9 mouse cellular contexts compared by ENCODE assay signal in genomic region chr5:139543650-139544270, GRCm38 (mm10). TPM values are rescaled to one million over a fixed set of nuclear protein-coding genes. Genes with fewer than 3 reads are reported as not detected.
DNase-seq lines count a peak whose midpoint lies in the region; ATAC-seq and TF ChIP-seq lines count a peak whose summit lies in the region.
"Had no signal": no experiment of that assay in that cellular context is flagged by ENCODE, and none has a peak within 500 bp of the region (broad histone marks: within the 10 kb centered on the region; RNA-seq: fewer than 3 reads in every experiment).

No protein-coding gene starts in this region.

- WGBS in kidney, embryonic 16.5 days = under 1% methylated on average over 67 of the region's 71 CpGs
- under 1% methylated on average over 41 of the region's 71 CpGs for WGBS in hindbrain, embryonic 14.5 days

- peak overlapping the region; percentile 58 for H3K4me2 ChIP-seq in kidney, embryonic 16.5 days (replicated peaks; ENCODE audit: low read depth, low read length)
- peak overlapping the region; percentile 64 for H3K4me2 ChIP-seq in hindbrain, embryonic 14.5 days (replicated peaks)
- peak overlapping the region; percentile 30 for H3K4me2 ChIP-seq in myocyte (ENCODE audit: low read depth)

- peak overlapping the region; percentile 80 for H3K9ac ChIP-seq in kidney, embryonic 16.5 days (replicated peaks; ENCODE audit: low read length)
- peak overlapping the region; percentile 80 for H3K9ac ChIP-seq in hindbrain, embryonic 14.5 days

- H3K4me1 ChIP-seq in kidney, embryonic 16.5 days (ENCODE audit: insufficient read depth, low read length) = peaks cover 3% of the 10 kb centered on the region; the same call in 1 of the 2 replicates
- peaks cover 10% of the 10 kb centered on the region for H3K4me1 ChIP-seq in hindbrain, embryonic 14.5 days (replicated peaks; ENCODE audit: control insufficient read depth, insufficient read depth, low read length)

- peak overlapping the region; percentile 60 for H3K4me3 ChIP-seq in kidney, embryonic 16.5 days (ENCODE audit: low read length)
- H3K4me3 ChIP-seq in hindbrain, embryonic 14.5 days (replicated peaks; ENCODE audit: low read length) = peak overlapping the region; percentile 40
- H3K4me3 ChIP-seq in myocyte = no peak overlapping the region

- no peak for TF ChIP-seq POLR2A in myocyte (IDR thresholded peaks at IDR 0.05; ENCODE audit: insufficient read length, low read depth)

- peak; percentile 25 for ATAC-seq in kidney, embryonic 16.5 days (ENCODE audit: low FRiP score, low TSS enrichment)
- peak; percentile 60 for ATAC-seq in hindbrain, embryonic 14.5 days (ENCODE audit: low FRiP score)
- ATAC-seq: Patski had no signal

- peaks cover 82% of the 10 kb centered on the region for H3K27me3 ChIP-seq in kidney, embryonic 16.5 days (ENCODE audit: insufficient read depth, low read length)
- H3K27me3 ChIP-seq in hindbrain, embryonic 14.5 days (ENCODE audit: control insufficient read depth, insufficient read depth, low read length) = peaks cover 70% of the 10 kb centered on the region
- H3K27me3 ChIP-seq in myocyte (ENCODE audit: control insufficient read depth, insufficient read depth, insufficient read length) = peaks cover 74% of the 10 kb centered on the region

- no peak for DNase-seq in kidney, adult 11 months
- peak; percentile 94 for DNase-seq in cerebellum, adult 9-11 months
- peak; percentile 83 for DNase-seq in hindbrain, embryonic 14.5 days (ENCODE audit: low spot score)
- no peak for DNase-seq in thymus, postnatal 25 days
- DNase-seq in right cerebral cortex, postnatal 36 days (ENCODE audit: low spot score in 2 of 2) = no peak
- no peak for DNase-seq in layer of hippocampus, adult 9-11 months

- H3K36me3 ChIP-seq in kidney, embryonic 16.5 days (ENCODE audit: insufficient read depth, low read length) = no peaks in the 10 kb centered on the region
- H3K36me3 ChIP-seq in hindbrain, embryonic 14.5 days (replicated peaks; ENCODE audit: control insufficient read depth, insufficient read depth) = no peaks in the 10 kb centered on the region; the same call in 1 of the 2 replicates
- no peaks in the 10 kb centered on the region for H3K36me3 ChIP-seq in myocyte (ENCODE audit: control insufficient read depth, insufficient read depth)

- no peaks in the 10 kb centered on the region for H3K9me3 ChIP-seq in kidney, embryonic 16.5 days (ENCODE audit: low read length)
- no peaks in the 10 kb centered on the region for H3K9me3 ChIP-seq in hindbrain, embryonic 14.5 days (ENCODE audit: control insufficient read depth, low read length)

- H3K27ac ChIP-seq in kidney, embryonic 16.5 days (ENCODE audit: low read length) = peak overlapping the region; percentile 90
- H3K27ac ChIP-seq in hindbrain, embryonic 14.5 days = peak overlapping the region; percentile 90

- no peaks in the 10 kb centered on the region for H3K79me2 ChIP-seq in myocyte (ENCODE audit: control insufficient read depth, insufficient read depth)

- no peak overlapping the region for H3ac ChIP-seq in myocyte (ENCODE audit: control insufficient read depth, insufficient read length)

TF ChIP-seq in myocyte, 11 proteins besides CTCF, POLR2A, EP300 and RAD21:
- TF ChIP-seq SRF (IDR thresholded peaks at IDR 0.05; ENCODE audit: control insufficient read depth, insufficient read length, low read depth) = no peak
- no peak for TF ChIP-seq REST (IDR thresholded peaks at IDR 0.05; ENCODE audit: insufficient read depth, insufficient read length)

RNA-seq across cellular contexts. Expression of gene Uncx, which starts 0.5 kb away (rescaled TPM):
- polyA plus RNA-seq in kidney, embryonic 16.5 days (2015; fragmentation: Nextera tagmentation; extraction: Ambion mirVana) = 52.8 and 65.4 TPM in 2 replicates
- polyA plus RNA-seq in hindbrain, embryonic 14.5 days (2014; fragmentation: Nextera tagmentation; extraction: Ambion mirVana) = 25.4 and 31.0 TPM in 2 replicates
- not detected for polyA plus RNA-seq in myocyte (2012; fragmentation: generic; extraction: Trizol)
- polyA plus RNA-seq: Patski had no signal

RNA-seq across cellular contexts. Expression of gene Zfand2a, which starts 59.4 kb away (rescaled TPM):
- polyA plus RNA-seq in kidney, embryonic 16.5 days (2015; fragmentation: Nextera tagmentation; extraction: Ambion mirVana) = 10.8 and 13.5 TPM in 2 replicates
- polyA plus RNA-seq in hindbrain, embryonic 14.5 days (2014; fragmentation: Nextera tagmentation; extraction: Ambion mirVana) = 13.9 and 15.9 TPM in 2 replicates
- polyA plus RNA-seq in myocyte (2012; fragmentation: generic; extraction: Trizol) = 15.0 TPM

Comparison
In these comparisons a context has a peak if more than half of its experiments do, and no peak if none do; other contexts are left out.
1. DNase-seq: peak in cerebellum, adult 9-11 months (single experiment) and hindbrain, embryonic 14.5 days (single experiment); none in kidney, adult 11 months (single experiment), thymus, postnatal 25 days (single experiment), right cerebral cortex, postnatal 36 days (0 of 2) and layer of hippocampus, adult 9-11 months (single experiment).
2. RNA of gene Uncx, which starts 0.5 kb away (polyA plus RNA-seq): 52.8 to 65.4 TPM in kidney, embryonic 16.5 days and 25.4 to 31.0 TPM in hindbrain, embryonic 14.5 days; not detected in myocyte (single experiment); every median in the first group is over 10 times any median in the second.
3. Peak in every context shown above with its lines, with median percentiles within 50 percentile points of each other: H3K4me2 ChIP-seq.